Mouse (Mus musculus): Measurements from ENCODE around the gene Srrd.

The Srrd gene

DNA sequence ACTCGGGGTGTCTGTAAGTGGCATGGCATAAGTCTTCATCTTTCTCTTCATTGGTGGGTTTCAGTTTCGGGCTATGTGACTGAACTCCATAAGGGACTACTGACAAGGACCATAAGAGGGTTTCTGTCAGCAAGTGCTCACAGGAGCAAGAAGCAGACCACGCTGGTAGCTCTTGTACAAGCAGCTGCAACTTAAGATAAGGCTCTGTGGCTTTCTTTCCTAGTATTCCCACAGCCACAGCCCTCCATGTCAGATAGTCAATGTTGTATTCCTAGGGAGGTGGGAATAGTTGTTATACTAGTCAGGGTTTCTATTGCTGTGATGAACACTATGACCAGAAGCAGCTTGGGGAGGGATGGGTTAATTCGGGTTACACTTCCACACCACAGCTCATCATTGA is 16.7 kb upstream of the Srrd start:
- DNase-seq (ENCODE audit: low spot score in 2 of 2): no peak

DNA sequence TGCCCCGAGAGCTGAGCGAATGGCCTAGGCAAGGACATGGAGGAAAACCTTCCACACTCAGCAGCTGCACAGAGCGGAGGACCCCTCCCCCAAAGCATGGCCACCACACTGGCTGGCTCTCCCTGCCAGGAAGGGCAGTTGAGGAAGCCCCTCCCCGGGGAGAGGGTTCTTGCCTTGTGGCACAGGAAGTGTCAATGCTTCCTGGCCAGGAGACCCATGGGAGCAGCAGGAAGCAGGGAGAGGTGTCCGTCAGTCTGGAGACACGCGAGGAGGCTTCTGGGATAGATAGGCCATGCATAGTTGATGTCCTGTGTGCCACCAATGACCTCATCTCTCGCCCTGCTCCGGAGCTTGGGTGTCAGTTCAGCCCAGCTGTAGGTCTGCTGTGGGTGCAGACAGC is 13.5 kb upstream of the Srrd start:
- no peak for DNase-seq (ENCODE audit: low spot score in 2 of 2)

DNA sequence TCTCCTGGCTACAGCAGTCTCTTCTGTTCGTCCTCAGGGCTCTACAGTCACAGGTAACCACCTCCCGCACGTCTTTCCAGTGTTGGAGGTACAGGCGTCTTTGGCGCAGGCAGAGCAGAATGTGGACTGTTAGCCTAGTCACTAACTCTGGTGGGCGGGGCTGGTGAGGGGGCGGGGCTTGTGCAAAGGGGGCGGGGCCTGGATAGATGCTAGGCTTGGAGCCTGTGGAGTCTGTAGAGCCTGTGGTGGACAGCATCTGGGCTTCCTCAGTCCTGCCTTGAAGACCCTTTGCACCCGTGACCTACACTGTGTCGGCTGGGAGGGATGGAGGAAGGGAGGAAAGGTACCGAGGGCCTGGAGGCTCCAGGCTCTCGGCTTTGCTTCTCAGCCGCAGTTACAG is 13.1 kb upstream of the Srrd start, which contains the start of gene Gm6583:
TSS of gene Gm6583 (minus strand) at position 124 of the 400 bp plus-strand sequence.
- DNase-seq (ENCODE audit: low spot score in 2 of 2): no peak

DNA sequence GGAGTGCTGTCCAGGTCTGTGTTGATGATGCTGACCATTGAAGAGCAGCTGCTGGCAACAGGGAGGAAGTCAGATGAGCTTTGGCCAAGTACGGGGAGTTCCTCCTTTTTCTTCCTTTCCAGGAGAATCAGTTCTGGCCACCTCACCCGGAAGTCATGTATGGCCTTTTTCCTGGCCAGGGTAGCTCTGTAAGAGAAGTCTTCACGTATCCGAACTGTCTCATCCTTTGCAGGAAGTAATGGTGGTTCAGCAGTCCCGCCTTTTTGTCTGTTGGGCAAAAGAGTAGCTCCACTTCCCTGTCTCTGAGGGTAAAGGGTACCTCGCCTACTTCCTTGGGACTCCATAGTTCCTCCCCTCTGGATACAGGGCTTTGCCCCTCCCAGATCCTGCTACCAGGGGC is 12.7 kb upstream of the Srrd start:
- no peak for DNase-seq (ENCODE audit: low spot score in 2 of 2)

DNA sequence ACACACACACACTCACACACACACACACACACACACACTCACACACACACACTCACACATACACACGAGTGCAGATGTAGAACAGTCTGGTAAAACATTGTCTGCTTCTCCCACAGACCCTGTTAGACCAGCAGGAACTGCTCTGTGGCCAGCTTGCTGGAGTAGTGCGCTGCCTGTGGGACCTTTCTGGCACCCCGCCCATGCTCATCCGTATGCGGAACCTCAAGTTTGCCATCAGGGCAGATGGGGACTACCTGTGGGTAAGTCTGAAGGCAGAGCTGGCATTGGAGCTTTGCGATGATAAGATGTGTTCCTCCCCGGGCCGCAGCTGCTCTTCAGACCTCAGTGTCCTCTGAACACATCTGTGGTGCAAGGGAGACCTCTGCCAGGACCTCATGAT is 6.3 kb upstream of the Srrd start:
- DNase-seq (ENCODE audit: low spot score in 2 of 2): no peak

DNA sequence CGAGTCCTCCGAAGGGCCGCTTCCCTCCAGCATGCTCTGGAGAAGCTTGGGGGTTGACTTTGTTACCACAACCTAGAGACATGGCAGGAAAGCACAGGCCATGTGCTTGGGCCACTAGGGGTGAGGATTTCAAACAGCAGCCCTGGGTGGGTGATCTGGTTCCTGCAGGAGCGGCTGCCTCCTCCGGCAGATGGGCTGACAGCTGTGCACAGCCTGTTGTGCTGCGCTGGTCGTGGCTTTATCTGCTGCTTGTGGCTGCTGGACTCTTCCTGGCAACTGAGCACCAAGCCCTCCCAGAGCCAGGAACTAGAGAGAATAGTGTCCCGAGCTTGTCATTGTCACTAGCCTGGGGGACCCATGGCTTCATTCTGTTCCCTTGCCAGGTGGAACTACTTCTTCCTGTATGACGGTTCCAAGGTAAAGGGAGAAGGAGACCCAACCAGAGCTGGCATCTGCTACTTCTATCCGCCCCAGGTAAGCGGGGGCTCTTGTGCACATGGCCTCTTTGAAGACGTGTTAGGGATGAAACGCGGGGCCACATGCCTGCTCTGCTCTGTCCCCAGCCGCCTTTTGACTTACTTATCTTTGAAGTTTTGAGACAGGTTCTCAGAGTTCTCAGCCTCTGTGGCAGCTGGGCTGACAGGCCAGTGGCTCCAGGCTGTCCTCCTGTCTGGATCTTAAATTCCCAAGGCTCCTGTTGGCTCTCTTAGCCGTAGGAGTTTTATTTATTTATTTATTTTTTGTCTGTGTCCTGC is 3.5 kb upstream of the Srrd start:
- no peak for DNase-seq (ENCODE audit: low spot score in 2 of 2)

DNA sequence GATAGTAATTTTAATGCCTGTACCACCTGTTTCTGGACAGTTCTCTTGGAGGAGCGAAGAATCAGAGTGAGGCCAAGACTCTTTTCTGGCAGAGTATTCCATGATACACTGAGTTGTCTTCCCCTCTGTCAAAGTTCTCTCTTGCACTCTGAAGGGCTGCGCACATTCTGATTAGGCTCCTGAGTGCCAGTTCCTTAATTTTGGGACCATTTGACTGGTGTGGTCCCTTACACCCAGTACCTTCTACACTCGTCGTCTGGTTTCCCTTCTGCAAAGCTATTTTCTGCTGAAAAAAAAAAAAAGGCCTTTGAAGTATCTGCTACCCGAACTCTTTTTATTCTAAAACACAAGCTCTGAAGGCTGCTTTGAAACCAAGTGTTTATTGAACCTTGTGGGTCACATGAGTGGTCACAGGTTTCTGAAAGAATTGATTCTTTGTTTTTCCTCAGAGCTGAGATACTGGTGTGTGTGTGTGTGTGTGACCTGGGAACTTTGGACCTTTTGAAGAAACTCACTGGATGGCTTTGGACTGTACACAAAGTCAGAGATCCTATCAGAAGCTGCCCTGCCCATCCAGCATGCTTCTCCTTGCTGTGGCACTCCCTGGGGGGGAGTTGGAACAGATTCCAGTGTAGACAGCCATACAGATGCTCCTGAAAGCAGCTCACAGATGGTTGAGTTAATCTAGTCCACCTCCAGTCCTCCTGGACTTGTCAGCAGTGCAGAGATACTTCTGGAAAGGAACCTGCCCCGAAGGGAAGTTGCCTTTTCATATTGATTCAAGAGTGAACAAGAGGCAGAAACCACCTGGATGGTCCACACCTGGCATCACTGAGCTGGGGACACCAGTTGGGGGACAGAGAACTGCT is 1.5 kb upstream of the Srrd start:
- peak in 1 of 2 experiments; percentile 64 for DNase-seq (ENCODE audit: low spot score in 2 of 2)

DNA sequence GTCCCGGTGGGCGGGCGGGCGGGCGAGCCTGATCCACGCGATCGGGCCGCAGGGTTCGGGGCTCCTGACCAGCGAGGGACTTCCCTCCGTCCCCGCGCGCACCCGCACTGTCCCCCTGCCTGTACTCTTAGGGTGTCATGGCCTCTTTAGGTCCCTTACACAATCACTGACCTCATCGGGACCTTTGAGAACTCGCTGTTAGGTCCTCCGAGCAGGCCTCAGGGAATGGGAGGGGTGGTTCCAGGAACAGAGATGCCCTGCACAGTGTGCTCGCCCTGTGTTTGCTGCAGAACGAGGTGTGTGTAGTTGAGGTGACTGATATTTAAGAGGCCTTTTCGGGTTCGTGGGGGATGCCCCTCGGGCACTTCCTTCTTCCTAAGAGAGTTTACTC is 360 bp upstream of the Srrd start:
- no peak for DNase-seq (ENCODE audit: low spot score in 2 of 2)

DNA sequence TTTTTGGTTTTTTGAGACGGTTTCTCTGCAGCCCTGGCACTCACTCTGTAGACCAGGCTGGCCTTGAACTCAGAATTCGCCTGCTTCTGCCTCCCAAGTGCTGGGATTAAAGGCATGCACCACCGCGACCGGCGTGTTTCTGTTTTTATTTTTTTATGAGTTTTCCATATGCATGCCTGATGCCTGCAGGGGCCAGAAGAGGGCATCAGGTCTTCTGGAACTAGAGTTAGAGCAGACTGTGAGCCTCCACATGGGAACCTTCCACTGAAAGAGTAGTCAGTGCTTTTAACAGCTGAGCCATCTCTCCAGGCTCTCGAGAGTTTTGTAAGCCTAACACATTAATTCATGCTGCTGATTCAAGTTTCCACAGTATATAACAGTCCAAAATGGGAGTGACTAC is 3.6 kb downstream of the Srrd start:
- DNase-seq (ENCODE audit: low spot score in 2 of 2): no peak

DNA sequence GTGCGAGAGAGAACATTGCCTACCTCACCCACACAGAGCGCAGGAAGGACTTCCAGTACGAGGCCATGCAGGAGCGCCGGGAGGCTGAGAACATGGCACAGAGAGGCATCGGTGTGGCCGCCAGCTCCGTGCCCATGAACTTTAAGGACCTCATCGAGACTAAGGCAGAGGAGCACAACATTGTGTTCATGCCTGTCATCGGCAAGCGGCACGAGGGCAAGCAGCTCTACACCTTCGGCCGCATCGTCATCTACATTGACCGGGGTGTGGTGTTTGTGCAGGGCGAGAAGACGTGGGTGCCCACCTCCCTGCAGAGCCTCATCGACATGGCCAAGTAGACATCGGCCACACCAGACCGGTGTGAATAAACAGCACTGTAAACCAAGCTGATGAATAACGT is 5.8 kb downstream of the Srrd start:
- no peak for DNase-seq (ENCODE audit: low spot score in 2 of 2)

DNA sequence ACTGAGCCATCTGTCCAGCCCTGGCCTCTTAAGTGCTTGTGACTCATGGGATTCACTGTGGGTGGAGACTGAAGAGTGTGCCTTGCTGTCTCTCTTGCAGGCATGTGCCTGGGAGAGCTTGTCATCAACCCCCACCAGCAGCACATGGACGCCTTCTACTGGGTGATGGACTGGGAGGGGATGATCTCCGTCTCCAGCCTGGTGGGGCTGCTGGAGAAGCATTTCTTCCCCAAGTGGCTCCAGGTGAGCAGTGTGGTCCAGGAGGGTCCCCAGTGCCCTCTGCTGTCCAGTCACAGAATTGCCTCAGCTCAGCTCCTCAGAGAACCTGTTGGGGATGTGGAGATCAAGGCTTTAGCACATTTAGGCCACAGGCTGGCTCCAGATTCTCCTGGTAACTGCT is 7.4 kb downstream of the Srrd start:
- no peak for DNase-seq (ENCODE audit: low spot score in 2 of 2)

DNA sequence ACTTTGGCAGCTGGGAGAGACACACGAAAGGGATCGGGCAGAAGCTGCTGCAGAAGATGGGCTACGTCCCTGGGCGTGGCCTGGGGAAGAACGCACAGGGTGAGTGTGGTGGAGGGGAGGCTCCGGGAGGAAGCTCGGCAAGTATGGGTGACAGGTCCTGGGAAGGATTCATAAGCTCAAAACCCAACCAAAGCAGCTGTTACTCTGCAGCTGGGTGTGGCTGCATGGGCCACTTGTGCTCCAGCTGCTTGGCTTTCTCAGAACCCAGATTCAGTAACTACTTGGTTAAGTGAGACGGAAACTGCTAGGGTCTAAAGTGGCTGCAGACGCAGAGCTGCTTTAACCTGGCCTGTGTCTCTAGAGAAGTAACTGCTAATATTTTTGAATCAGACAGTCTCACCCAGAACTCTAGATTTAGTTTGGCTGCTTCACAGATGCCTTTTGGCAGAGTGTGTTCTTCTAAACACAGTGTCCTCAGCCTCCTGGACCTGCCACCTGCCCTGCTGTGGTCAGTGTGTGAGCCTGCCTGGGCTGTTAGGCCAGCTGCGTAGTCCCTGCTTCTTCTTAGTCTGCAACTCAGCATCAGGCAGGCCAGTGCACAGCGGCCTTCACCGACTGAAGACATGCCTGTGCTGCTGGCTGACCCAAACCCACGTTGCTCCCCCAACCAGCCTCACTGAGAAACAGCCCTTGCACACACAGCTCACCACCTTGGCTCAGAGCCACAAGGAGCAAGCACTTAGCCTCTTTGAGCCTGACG is 12.9 kb downstream of the Srrd start:
- DNase-seq (ENCODE audit: low spot score in 2 of 2): no peak

DNA sequence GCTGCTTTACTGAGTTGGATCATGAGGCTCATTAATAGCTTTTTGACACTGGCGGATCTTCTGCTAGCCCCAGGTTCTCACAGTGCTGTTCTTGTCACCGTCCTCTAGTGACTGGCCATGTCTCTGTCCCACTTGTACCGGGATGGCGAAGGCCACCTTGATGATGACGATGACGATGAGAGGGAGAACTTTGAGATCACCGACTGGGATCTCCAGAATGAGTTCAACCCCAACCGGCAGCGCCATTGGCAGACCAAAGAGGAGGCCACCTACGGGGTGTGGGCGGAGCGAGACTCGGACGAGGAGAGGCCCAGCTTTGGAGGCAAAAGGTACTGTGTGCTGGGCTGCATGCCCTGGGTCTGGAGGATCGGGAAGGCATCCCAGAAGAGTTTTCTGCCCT is 15.0 kb downstream of the Srrd start:
- DNase-seq (ENCODE audit: low spot score in 2 of 2): no peak

DNA sequence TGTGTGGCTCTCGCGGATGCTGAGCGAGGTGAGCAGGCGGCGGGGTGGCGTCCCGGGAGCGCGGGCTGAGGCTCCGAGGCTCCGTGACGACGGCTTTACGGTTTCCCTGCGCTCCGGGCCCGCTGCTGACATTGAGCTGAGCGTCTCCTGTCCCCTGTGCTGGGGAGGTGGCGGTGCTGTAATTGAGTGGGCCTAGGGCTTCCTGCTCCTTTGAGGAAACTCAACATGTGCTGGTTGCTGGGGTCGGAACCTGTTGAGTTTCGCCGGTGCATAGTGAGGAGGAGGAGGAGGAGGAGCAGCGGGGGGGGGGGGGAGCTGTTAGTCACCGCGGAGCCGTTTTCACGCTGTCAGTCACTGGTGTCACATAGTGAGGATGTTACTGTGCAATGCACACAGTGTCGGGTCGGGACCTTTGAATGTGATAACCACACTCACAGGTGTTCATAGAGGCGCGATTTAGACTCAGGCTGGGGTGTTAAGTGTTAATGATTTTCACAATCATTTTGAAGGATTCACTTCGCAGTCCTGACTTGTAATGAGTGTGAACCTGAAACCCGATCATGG is 16.3 kb downstream of the Srrd start:
- DNase-seq (ENCODE audit: low spot score in 2 of 2): no peak

DNA sequence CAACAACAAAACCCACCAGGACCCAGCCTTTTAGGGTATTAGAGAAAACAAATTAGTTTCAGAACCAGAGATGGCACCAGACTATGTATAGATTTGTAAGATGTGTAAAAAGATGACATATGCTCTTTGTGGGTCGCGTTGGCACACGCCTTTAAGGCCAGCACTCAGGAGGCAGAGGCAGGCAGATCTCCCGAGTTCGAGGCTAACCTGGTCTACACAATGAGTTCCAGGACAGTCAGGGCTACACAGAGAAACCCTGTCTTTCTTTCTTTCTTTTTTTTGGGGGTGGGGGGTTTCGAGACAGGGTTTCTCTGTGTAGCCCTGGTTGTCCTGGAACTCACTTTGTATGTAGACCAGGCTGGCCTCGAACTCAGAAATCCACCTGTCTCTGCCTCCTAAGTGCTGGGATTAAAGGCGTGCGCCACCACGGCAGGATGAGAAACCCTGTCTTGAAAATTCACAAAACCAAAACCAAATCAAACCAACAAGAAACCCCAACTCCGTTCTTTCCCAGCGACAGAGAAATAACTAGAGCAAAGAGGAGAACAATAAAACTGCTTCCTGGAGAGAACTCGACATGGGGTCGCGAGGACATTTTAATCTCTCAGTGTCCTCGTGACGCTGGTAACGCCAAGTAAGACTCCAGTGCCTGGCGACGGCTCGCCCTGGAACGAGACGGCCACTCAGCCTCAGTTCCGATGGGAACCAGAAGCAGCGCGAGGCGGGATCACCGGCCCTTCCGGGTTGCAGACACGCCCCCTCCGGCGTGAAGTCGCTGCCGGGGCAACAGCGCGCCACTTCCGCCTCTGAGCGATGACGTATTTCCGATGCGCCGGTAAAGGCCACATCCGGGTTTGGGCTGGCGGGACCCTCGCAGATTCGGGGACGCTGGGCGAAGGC is 17.0 kb downstream of the Srrd start, which contains the start of gene Tfip11:
TSS of gene Tfip11 (plus strand) at position 813 of the 900 bp plus-strand sequence.
- DNase-seq (ENCODE audit: low spot score in 2 of 2): peak; percentile 94 to 97

DNA sequence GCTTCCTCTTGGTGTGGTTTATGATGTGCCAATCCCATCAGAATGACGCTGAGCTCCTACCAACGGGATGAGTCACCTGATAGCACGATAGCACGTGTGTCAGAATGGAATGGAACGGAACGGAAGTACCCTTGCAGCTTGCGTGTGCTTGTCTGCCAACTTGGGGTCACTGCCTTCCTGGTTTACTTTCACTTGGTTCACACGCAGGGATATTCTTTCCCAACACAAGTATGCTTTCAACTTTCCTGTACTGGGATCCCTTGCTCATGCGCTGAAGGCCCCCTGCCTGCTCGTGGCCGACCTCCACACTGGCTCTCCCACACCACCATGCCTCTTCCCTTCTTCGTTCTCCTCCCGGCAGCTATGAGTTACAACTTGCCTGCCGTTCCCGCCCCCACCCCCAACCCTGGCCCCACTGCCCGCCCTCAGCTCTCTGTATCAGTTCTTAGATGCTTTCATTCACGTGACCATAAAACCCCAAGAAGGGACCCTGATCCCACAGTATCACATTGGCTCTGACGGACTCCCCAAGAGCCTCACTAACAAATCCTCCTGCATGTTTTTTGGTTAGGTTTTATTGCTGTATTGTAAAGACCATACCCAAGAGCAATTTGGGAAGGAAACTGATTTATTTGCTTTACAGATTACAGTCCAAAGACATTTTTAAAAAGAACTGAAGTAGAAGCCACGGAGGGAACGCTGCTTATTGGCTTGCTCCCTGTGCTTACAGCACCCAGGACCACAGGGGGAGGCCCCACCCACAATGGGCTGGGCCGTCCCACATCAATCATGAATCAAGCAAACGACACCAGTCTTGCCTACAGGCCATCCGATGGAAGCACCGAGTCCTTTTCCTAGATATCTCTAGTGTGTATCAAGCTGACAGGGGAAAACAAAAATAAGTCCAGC is 17.9 kb downstream of the Srrd start:
- DNase-seq (ENCODE audit: low spot score in 2 of 2): no peak

DNA sequence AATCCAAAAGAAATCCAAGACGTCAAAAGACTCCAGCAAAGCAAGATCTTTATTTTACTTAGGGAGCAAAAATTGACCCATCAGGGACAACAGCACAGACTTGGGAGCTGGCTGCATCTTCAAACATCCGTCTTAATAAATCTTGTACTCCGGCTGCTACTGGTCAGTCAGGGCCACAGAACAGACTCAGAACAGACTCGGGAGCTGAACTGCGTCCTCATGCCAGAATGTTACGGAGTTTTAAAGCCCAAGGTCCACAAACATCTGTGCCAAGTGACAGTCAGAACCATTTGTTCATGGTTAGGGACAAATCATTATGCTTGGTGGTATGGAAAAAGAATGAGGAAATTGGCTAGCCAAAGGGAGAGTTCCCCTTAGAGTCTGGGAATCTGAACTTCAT is 19.6 kb downstream of the Srrd start:
- DNase-seq (ENCODE audit: low spot score in 2 of 2): no peak

DNA sequence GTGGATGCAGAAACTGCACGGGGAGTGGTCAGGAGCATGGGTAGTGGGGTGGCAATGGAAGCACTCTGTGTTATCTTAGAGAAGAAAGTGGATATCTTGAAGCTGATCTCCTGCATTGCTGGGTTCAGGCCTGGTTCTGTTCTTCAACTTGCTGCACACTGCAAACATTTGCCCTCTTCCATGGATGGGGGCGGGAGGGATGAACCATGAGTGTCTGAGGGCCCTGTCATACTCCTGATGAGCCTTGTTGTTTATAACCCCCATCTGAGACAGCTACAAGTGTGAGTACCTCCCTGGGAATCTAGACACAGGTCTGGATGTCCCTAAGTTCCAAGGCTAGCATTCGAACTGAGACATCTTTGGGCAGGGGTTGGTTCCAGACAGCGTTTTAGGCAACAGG is 21.5 kb downstream of the Srrd start:
- no peak for DNase-seq (ENCODE audit: low spot score in 2 of 2)

DNA sequence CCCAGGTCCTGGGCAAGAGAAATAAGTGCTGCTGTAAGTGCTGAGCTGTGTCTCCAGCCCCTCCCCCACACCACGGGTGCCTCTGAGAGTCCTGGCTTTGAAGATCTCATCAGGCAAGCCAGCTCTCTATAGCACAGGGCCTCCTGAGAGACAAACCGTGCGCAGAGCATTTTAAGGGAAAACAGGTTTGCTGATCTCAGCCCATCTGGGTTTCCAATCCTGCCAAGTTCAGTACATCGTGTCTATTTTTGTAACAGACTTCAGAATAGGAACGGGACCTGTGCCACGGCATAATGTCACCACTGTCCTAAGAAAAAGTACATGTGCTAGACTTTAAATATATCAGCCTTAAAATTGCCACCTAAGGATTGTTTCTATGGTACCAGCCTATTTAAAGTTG is 21.9 kb downstream of the Srrd start:
- DNase-seq (ENCODE audit: low spot score in 2 of 2): peak; percentile 68 to 85

DNA sequence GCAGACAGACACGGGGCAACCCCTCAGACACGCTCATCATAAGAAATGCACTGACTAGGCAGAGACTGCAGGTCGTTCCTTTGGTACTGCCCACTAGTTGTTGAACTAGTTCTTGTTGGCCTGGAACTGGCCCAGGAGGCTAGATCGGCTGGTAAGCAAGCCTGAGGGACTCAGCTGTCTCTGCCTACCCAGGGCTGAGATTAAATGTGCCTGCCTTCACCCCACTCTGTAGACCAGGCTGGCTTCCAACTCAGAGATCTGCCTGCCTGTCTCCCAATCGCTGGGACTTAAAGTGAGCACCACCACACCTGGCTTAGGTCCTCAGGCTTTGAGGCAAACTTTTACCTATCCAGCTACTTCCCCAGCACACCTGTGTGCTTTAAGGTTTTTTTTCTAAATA is 22.5 kb downstream of the Srrd start:
- no peak for DNase-seq (ENCODE audit: low spot score in 2 of 2)
